Mouse (Mus musculus) heart, postnatal 4 days (tissue): Measurements from ENCODE around the gene Raet1e. TPM values are rescaled to one million over a fixed set of nuclear protein-coding genes. Genes with fewer than 3 reads are reported as not detected.
"Not testable (repeated sequence)": the region's sequence is repeated elsewhere in the genome, so short reads cannot be mapped to it uniquely, and the experiment has no call there.

Experiments
- DNase-seq: peaks from one replicate; pipeline ENCODE4 v3.0.0; 2021
- total RNA-seq, 2 experiments: library from RNA; stranded (reverse); gene quantifications; 2 replicates each; pipeline ENCODE4 v1.2.3; 2021

The Raet1e gene
- total RNA-seq, 2 experiments from 2014 or later: 0.81 to 1.1 TPM

DNA sequence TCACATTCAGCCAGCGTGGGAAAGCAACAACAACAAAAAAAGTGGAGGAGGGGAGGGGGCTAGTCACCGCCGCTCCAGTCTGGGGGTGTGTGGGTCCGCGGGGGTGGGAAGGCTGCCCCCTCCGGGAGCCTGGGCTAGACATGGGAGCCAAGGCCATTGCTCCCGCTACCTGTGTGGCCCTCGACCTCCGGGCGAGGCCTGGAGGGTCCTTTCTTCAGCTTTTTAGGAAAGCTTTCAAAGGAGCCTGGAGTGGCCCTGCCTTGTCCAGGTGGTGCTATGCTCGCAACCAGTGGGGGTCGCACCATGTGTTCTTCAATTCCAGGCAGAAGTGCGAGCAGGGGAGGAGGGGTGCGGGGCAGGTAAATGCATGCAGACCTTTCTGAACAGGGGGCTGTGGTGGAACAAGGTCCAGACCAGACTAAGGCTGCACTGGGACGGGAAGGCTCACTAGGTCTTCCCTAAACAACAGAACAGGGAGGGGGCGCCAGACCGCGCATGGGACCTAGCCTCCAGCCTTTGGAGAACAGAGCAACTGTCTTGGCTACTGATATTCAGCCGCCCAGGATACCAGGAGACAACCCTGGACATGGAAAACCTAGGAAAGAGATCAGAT is 116.2 kb downstream of the Raet1e start:
- no peak for DNase-seq

DNA sequence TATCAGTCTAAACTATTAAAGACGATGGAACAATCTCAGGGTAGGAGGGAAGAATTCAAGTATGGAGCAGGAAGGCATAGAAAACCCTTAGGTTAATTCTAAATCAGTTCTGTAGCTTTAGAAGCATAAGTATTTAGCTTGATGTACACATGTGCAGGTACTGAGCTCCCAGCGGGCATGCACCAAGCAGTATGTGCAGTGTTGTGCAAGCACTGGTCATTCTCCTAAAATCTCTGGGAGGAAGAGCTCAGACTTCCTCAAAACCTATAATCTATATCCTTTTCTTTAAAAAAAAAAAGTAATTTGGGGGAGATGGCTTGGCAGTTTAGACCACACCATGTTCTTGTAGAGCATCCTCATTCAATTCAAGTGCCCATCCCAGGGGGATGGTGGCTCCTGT is 120.1 kb downstream of the Raet1e start:
- DNase-seq: not testable (repeated sequence)

DNA sequence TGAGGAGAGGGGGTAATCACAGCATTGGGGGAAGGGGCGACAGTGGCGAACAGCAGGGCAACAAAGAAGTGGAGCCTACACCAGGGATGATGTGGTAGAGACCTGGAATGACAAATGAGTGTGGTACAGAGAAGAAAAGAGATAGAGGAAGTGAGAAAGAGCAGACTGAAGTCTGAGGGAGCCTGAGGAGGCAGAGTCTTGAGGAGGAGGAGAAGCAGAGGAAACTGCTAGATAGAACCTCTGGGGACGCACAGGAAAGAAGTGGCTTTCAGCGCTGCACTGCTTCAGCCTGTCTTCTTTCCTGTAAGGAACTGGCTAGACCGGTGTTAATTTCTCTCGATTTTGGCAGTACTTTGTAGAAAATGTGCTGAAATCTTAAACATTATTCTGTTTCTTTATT is 124.4 kb downstream of the Raet1e start:
- no peak for DNase-seq

DNA sequence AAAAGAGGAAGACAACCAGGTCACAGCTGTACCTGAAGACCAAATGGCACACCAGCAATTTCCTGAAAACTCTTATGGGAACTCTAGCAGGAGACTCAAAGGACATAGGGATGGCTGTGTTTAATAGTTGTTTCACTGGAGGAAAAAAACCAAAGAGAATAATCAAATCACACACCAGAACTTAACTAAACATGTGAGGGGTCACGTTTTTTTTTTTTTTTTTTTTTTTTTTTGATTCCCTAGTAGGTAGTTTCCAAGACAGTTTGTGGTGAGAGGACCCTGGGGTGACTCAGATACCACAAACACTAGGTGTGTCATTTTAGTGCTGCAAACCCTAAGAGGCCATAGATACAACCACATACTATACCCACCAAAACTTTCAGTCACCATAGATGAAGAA is 137.3 kb downstream of the Raet1e start:
- no peak for DNase-seq

DNA sequence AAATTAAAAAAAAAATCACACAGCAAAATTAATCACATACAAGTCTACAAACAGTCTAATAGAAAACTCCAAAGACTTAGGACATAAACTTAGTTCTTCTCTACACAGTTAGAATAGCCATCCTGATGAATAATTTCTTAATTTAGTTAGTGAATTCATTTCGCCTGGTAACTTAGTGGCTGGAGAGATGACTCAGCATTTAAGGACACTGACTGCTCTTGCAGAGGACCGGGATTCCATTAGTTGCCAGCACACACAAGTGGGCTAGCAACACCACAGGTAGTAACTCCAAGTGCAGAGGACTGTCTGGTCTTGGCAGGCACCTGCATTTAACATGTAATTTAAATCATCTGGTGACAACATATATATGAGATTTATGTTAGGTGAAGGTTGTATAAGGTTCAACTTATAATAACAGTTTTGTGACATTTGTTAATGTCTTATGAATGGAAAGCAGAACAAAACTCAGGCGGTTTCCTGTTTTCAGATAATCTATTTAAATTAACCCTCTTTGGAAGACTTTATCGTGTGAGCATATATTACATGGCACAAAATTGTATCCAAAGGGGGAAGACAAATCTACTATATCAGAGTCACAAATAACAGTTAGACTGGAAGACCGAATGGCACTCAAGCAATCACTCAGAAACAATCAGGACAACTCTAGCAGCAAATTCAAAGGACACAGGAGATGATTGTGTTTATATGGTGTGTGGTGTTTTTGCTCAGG is 138.8 kb downstream of the Raet1e start:
- DNase-seq: no peak

GRCm38 (mm10) chr10:22297766-22298461 is 139.5 kb downstream of the Raet1e start:
- no peak for DNase-seq

DNA sequence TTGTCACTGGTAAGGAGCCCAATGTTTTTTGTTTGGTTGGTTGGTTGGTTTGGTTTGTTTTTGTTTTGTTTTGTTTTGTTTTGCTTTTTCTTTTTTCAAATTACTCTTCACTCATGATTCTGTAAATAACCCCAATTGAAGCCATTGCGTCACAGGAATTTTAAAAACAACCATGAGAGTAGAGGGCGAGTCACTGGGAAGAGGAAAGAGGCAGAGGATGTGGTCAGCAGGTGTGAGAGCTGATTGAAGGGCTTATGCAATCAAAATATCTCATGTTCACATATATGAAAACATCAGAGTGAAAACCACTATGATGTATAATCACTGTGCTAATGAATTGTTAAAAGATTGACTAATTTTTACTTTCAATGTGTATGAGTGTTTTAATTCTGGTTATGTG is 141.0 kb downstream of the Raet1e start:
- no peak for DNase-seq

GRCm38 (mm10) chr10:22301641-22302040 is 143.3 kb downstream of the Raet1e start:
- DNase-seq: no peak

- no peak for DNase-seq
Measured at GRCm38 (mm10) chr10:22302344-22303057, 144.1 kb downstream of the Raet1e start.

- no peak for DNase-seq
Measured at GRCm38 (mm10) chr10:22303736-22304135, 145.4 kb downstream of the Raet1e start.

GRCm38 (mm10) chr10:22305801-22306200 is 147.4 kb downstream of the Raet1e start:
- no peak for DNase-seq

DNA sequence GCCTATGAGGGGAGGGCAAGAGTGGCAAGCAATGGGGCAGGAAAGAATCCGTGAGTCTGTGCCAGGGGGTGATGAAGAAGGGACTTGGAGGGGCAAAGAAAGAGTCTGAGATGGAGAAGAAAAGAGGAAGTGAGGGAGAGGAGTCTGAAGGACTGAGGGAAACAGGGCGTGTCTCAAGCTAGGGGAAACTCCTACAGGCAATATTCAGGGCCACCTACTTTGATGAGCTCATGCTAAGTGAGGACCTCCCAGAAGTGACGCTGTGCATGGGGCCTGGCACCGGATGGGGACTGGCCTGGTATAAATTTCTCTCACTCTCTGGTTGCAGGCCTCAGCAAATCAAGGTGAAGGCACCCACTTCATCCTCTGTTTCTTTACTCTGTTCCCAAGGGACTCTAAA is 148.1 kb downstream of the Raet1e start:
- DNase-seq: no peak

- no peak for DNase-seq
Measured at GRCm38 (mm10) chr10:22308221-22308620, 149.9 kb downstream of the Raet1e start.

- DNase-seq: no peak
Measured at GRCm38 (mm10) chr10:22322858-22323257, 164.5 kb downstream of the Raet1e start.

DNA sequence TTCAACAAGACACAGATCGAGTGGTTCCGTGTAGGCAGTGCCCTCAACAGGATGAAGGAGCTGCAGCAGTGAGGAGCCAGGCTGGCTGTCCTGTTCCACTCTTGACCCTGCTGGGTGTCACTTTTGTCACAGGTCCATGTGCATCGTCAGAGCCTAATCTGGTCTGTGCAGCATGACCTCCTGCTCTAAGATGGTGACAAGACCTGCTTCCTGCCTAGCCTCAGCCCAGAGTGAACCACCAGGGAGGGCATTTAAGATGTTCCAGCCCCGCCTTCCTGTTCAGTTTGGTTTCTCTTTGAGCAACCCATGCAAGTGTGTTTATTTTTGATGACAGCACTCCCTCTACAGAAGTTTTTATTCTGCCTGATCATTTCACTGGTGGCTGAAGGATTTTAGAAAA is 187.4 kb downstream of the Raet1e start:
- not testable (repeated sequence) for DNase-seq

GRCm38 (mm10) chr10:22353548-22354195 is 195.3 kb downstream of the Raet1e start:
- not testable (repeated sequence) for DNase-seq

GRCm38 (mm10) chr10:22354196-22354574 is 195.8 kb downstream of the Raet1e start:
- DNase-seq: not testable (repeated sequence)

DNA sequence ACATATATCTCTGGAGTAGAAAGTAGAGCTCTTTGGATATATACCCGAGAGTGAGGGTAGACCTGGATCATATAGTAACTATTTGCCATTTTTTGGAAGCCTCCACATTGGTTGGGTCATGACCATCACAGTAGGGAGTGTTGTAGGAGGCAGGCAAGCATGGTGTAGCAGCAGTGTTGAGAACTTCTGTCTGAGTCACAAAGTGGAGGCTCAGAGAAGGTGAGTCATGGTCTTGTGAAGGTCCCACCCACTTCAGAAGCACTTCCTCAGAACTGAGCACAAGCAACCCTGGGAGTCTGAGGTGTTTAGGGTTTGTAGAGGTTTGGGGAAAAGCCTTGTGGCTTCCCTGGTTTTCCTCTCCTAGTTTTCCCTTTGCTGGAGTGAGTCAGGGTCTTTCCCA is 199.0 kb downstream of the Raet1e start:
- DNase-seq: not testable (repeated sequence)

- not testable (repeated sequence) for DNase-seq
Measured at GRCm38 (mm10) chr10:22360252-22360651, 201.9 kb downstream of the Raet1e start, which contains the start of gene Raet1d. TSS of gene Raet1d (plus strand) at chr10:22360552.

- not testable (repeated sequence) for DNase-seq
Measured at GRCm38 (mm10) chr10:22360957-22361356, 202.6 kb downstream of the Raet1e start.

GRCm38 (mm10) chr10:22361415-22362352 is 203.3 kb downstream of the Raet1e start:
- DNase-seq: peak; percentile 8
